Mouse (Mus musculus): ENCODE measurements around the gene Brd2. TPM values are rescaled to one million over a fixed set of nuclear protein-coding genes. Genes with fewer than 3 reads are reported as not detected.

Brd2 gene
- polyA plus RNA-seq, 1 experiment from 2014 or later: 133 TPM

- no peaks in the 10 kb centered on the region for H3K9me3 ChIP-seq (ENCODE audit: control insufficient read depth, low read length)
- peak; percentile 73 for DNase-seq (ENCODE audit: low spot score)
- whole genome bisulfite sequencing: 15% methylated on average over 5 of the region's 5 CpGs
These were observed 42.8 kb downstream of the Brd2 start for GRCm38 (mm10) chr17:34079621-34080020.

DNA sequence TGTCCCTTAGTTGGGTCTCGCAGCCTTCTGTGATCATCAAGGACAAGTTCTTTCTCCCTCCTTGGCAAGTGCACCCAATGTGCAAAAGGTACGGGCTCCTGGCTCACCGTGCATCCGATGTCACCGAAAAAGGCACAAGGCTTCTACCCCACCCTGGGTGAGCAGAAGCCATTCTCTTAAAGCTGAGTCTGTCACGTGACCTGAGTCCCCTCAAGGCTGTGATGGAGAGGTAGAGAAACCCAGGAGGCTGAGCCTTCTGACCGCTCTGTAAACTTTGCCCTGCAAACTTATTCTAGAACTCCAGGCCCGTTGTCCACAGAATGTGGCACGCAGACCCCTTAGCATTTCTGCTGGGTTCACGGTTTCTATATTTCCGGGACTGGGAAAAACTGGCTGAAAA lies 43.4 kb downstream of the Brd2 start:
- no peak for DNase-seq (ENCODE audit: low spot score)
- H3K27me3 ChIP-seq (ENCODE audit: control insufficient read depth, insufficient read depth, low read length): peaks cover 17% of the 10 kb centered on the region; the same call in 1 of the 2 replicates
- no peaks in the 10 kb centered on the region for H3K36me3 ChIP-seq (replicated peaks; ENCODE audit: control insufficient read depth, insufficient read depth)
- H3K27ac ChIP-seq: no peak overlapping the region
- no peak overlapping the region for H3K4me3 ChIP-seq (replicated peaks; ENCODE audit: low read length)
- no peaks in the 10 kb centered on the region for H3K4me1 ChIP-seq (replicated peaks; ENCODE audit: control insufficient read depth, insufficient read depth, low read length)
- 90% methylated on average over 11 of the region's 11 CpGs for WGBS
- no peaks in the 10 kb centered on the region for H3K9me3 ChIP-seq (ENCODE audit: control insufficient read depth, low read length)
- no peak for ATAC-seq (ENCODE audit: low FRiP score)
- no peak overlapping the region for H3K4me2 ChIP-seq (replicated peaks)
- no peak overlapping the region for H3K9ac ChIP-seq

More at GRCm38 (mm10) chr17:34079621-34080020, 42.8 kb downstream of the Brd2 start:
- Histone ChIP-seq H3K9ac (no peak overlapping the region), H3K4me3 (replicated peaks; ENCODE audit: low read length) (no peak overlapping the region), H3K36me3 (replicated peaks; ENCODE audit: control insufficient read depth, insufficient read depth) (no peaks in the 10 kb centered on the region), H3K27me3 (ENCODE audit: control insufficient read depth, insufficient read depth, low read length) (peaks cover 17% of the 10 kb centered on the region; the same call in 1 of the 2 replicates), H3K4me1 (replicated peaks; ENCODE audit: control insufficient read depth, insufficient read depth, low read length) (no peaks in the 10 kb centered on the region), H3K27ac (no peak overlapping the region), H3K4me2 (replicated peaks) (no peak overlapping the region)
- peak; percentile 84 for ATAC-seq (ENCODE audit: low FRiP score)

GRCm38 (mm10) chr17:34078148-34078547 lies 44.3 kb downstream of the Brd2 start:
- Histone ChIP-seq H3K36me3 (replicated peaks; ENCODE audit: control insufficient read depth, insufficient read depth) (no peaks in the 10 kb centered on the region), H3K4me1 (replicated peaks; ENCODE audit: control insufficient read depth, insufficient read depth, low read length) (no peaks in the 10 kb centered on the region), H3K27me3 (ENCODE audit: control insufficient read depth, insufficient read depth, low read length) (peaks cover 17% of the 10 kb centered on the region; the same call in 1 of the 2 replicates), H3K9me3 (ENCODE audit: control insufficient read depth, low read length) (no peaks in the 10 kb centered on the region), H3K27ac (no peak overlapping the region), H3K4me3 (replicated peaks; ENCODE audit: low read length) (no peak overlapping the region), H3K4me2 (replicated peaks) (no peak overlapping the region), H3K9ac (no peak overlapping the region)
- no peak for ATAC-seq (ENCODE audit: low FRiP score)
- 57% methylated on average over 4 of the region's 4 CpGs for WGBS
- DNase-seq (ENCODE audit: low spot score): no peak

DNA sequence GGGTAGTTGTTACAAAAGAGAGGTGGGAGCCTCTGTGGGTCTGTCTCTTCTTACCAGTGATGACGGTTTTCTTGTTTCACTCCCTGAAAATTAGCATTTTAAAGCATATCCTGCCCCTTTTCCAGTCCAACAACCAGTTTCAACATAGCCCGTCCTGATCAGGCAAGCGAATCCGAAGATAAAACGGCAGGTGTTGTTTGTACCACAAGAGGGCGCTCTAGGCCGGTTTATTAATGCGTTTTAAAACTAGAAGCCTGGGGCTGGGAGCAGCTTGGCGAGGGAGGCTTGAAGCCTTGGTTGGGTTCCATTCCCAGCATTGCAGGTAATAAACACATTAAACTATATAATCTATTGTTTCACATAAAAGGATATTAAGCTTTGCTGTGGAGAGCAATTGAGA lies 44.9 kb downstream of the Brd2 start:
- no peaks in the 10 kb centered on the region for H3K9me3 ChIP-seq (ENCODE audit: control insufficient read depth, low read length)
- DNase-seq (ENCODE audit: low spot score): peak; percentile 92
- peaks cover 17% of the 10 kb centered on the region; the same call in 1 of the 2 replicates for H3K27me3 ChIP-seq (ENCODE audit: control insufficient read depth, insufficient read depth, low read length)
- WGBS: 1% methylated on average over 9 of the region's 9 CpGs
- no peak overlapping the region for H3K4me2 ChIP-seq (replicated peaks)
- no peak overlapping the region for H3K27ac ChIP-seq
- no peak for ATAC-seq (ENCODE audit: low FRiP score)
- H3K4me3 ChIP-seq (replicated peaks; ENCODE audit: low read length): no peak overlapping the region
- H3K4me1 ChIP-seq (replicated peaks; ENCODE audit: control insufficient read depth, insufficient read depth, low read length): no peaks in the 10 kb centered on the region
- H3K9ac ChIP-seq: no peak overlapping the region
- no peaks in the 10 kb centered on the region for H3K36me3 ChIP-seq (replicated peaks; ENCODE audit: control insufficient read depth, insufficient read depth)

GRCm38 (mm10) chr17:34075271-34075670 lies 47.2 kb downstream of the Brd2 start:
- no peaks in the 10 kb centered on the region for H3K9me3 ChIP-seq (ENCODE audit: control insufficient read depth, low read length)
- ATAC-seq (ENCODE audit: low FRiP score) (no peak), DNase-seq (ENCODE audit: low spot score) (peak; percentile 79)
- no peak overlapping the region for H3K4me3 ChIP-seq (replicated peaks; ENCODE audit: low read length)
- H3K4me1 ChIP-seq (replicated peaks; ENCODE audit: control insufficient read depth, insufficient read depth, low read length): no peaks in the 10 kb centered on the region
- no peak overlapping the region for H3K27ac ChIP-seq
- H3K9ac ChIP-seq: no peak overlapping the region
- no peaks in the 10 kb centered on the region for H3K36me3 ChIP-seq (replicated peaks; ENCODE audit: control insufficient read depth, insufficient read depth)
- WGBS: 43% methylated on average over 7 of the region's 7 CpGs
- peaks cover 17% of the 10 kb centered on the region; the same call in 1 of the 2 replicates for H3K27me3 ChIP-seq (ENCODE audit: control insufficient read depth, insufficient read depth, low read length)
- no peak overlapping the region for H3K4me2 ChIP-seq (replicated peaks)

GRCm38 (mm10) chr17:34072091-34072490 lies 50.3 kb downstream of the Brd2 start:
- H3K36me3 ChIP-seq (replicated peaks; ENCODE audit: control insufficient read depth, insufficient read depth): no peaks in the 10 kb centered on the region
- H3K27me3 ChIP-seq (ENCODE audit: control insufficient read depth, insufficient read depth, low read length): peaks cover 13% of the 10 kb centered on the region; the same call in 1 of the 2 replicates
- H3K27ac ChIP-seq: no peak overlapping the region
- 77% methylated on average over 5 of the region's 5 CpGs for WGBS
- DNase-seq (ENCODE audit: low spot score) (no peak), ATAC-seq (ENCODE audit: low FRiP score) (no peak)
- no peak overlapping the region for H3K4me3 ChIP-seq (replicated peaks; ENCODE audit: low read length)
- H3K9me3 ChIP-seq (ENCODE audit: control insufficient read depth, low read length): no peaks in the 10 kb centered on the region
- H3K9ac ChIP-seq: no peak overlapping the region
- H3K4me1 ChIP-seq (replicated peaks; ENCODE audit: control insufficient read depth, insufficient read depth, low read length): no peaks in the 10 kb centered on the region
- no peak overlapping the region for H3K4me2 ChIP-seq (replicated peaks)

- Histone ChIP-seq H3K9ac (no peak overlapping the region), H3K27ac (no peak overlapping the region), H3K36me3 (replicated peaks; ENCODE audit: control insufficient read depth, insufficient read depth) (no peaks in the 10 kb centered on the region), H3K9me3 (ENCODE audit: control insufficient read depth, low read length) (no peaks in the 10 kb centered on the region), H3K4me2 (replicated peaks) (no peak overlapping the region), H3K27me3 (ENCODE audit: control insufficient read depth, insufficient read depth, low read length) (no peaks in the 10 kb centered on the region), H3K4me1 (replicated peaks; ENCODE audit: control insufficient read depth, insufficient read depth, low read length) (no peaks in the 10 kb centered on the region), H3K4me3 (replicated peaks; ENCODE audit: low read length) (no peak overlapping the region)
- ATAC-seq (ENCODE audit: low FRiP score) (no peak), DNase-seq (ENCODE audit: low spot score) (no peak)
- WGBS: 52% methylated on average over 3 of the region's 3 CpGs
These were observed 53.6 kb downstream of the Brd2 start for GRCm38 (mm10) chr17:34068864-34069263.

Other genes with a start within 250 kb of the Brd2 start
- not detected in 2 replicates for gene Gm7029, start 248.8 kb downstream of the Brd2 start, polyA plus RNA-seq (2014; fragmentation: Nextera tagmentation; extraction: Ambion mirVana)
- 1.7 and 1.8 TPM in 2 replicates for gene Kifc1, start 232.0 kb downstream of the Brd2 start, polyA plus RNA-seq (2014; fragmentation: Nextera tagmentation; extraction: Ambion mirVana)
- gene Platr17, start 217.5 kb downstream of the Brd2 start, polyA plus RNA-seq (2014; fragmentation: Nextera tagmentation; extraction: Ambion mirVana): 0.59 TPM in 1 of 2 replicates, not detected in the other
- gene Daxx, start 213.2 kb downstream of the Brd2 start, polyA plus RNA-seq (2014; fragmentation: Nextera tagmentation; extraction: Ambion mirVana): 39.2 and 43.2 TPM in 2 replicates
- gene Tapbp, start 206.7 kb downstream of the Brd2 start, polyA plus RNA-seq (2014; fragmentation: Nextera tagmentation; extraction: Ambion mirVana): 24.9 and 29.6 TPM in 2 replicates
- 10.4 and 11.4 TPM in 2 replicates for gene Zbtb22, start 206.7 kb downstream of the Brd2 start, polyA plus RNA-seq (2014; fragmentation: Nextera tagmentation; extraction: Ambion mirVana)
- 47.7 and 49.2 TPM in 2 replicates for gene Rgl2, start 193.1 kb downstream of the Brd2 start, polyA plus RNA-seq (2014; fragmentation: Nextera tagmentation; extraction: Ambion mirVana)
- gene Pfdn6, start 182.3 kb downstream of the Brd2 start, polyA plus RNA-seq (2014; fragmentation: Nextera tagmentation; extraction: Ambion mirVana): 157 and 161 TPM in 2 replicates
- gene Wdr46, start 182.0 kb downstream of the Brd2 start, polyA plus RNA-seq (2014; fragmentation: Nextera tagmentation; extraction: Ambion mirVana): 15.6 and 19.5 TPM in 2 replicates
- 7.8 and 9.2 TPM in 2 replicates for gene B3galt4, start 171.1 kb downstream of the Brd2 start, polyA plus RNA-seq (2014; fragmentation: Nextera tagmentation; extraction: Ambion mirVana)
- gene Vps52, start 166.8 kb downstream of the Brd2 start, polyA plus RNA-seq (2014; fragmentation: Nextera tagmentation; extraction: Ambion mirVana): 56.0 and 56.6 TPM in 2 replicates
- 804 and 966 TPM in 2 replicates for gene Rps18, start 166.6 kb downstream of the Brd2 start, polyA plus RNA-seq (2014; fragmentation: Nextera tagmentation; extraction: Ambion mirVana)
- gene H2-K1, start 122.3 kb downstream of the Brd2 start, polyA plus RNA-seq (2014; fragmentation: Nextera tagmentation; extraction: Ambion mirVana): 12.5 and 16.5 TPM in 2 replicates
- gene Ring1, start 98.0 kb downstream of the Brd2 start, polyA plus RNA-seq (2014; fragmentation: Nextera tagmentation; extraction: Ambion mirVana): 6.3 and 7.8 TPM in 2 replicates
- gene H2-Ke6, start 94.6 kb downstream of the Brd2 start, polyA plus RNA-seq (2014; fragmentation: Nextera tagmentation; extraction: Ambion mirVana): 64.3 and 67.3 TPM in 2 replicates
- gene Slc39a7, start 91.0 kb downstream of the Brd2 start, polyA plus RNA-seq (2014; fragmentation: Nextera tagmentation; extraction: Ambion mirVana): 87.1 and 97.0 TPM in 2 replicates
- 32.2 and 34.5 TPM in 2 replicates for gene Rxrb, start 90.8 kb downstream of the Brd2 start, polyA plus RNA-seq (2014; fragmentation: Nextera tagmentation; extraction: Ambion mirVana)
- gene Col11a2, start 83.2 kb downstream of the Brd2 start, polyA plus RNA-seq (2014; fragmentation: Nextera tagmentation; extraction: Ambion mirVana): 2.7 and 3.4 TPM in 2 replicates
- 0.29 TPM in 1 of 2 replicates, not detected in the other for gene H2-Oa, start 30.3 kb downstream of the Brd2 start, polyA plus RNA-seq (2014; fragmentation: Nextera tagmentation; extraction: Ambion mirVana)
- gene H2-DMa, start 3.1 kb downstream of the Brd2 start, polyA plus RNA-seq (2014; fragmentation: Nextera tagmentation; extraction: Ambion mirVana): 19.2 and 20.2 TPM in 2 replicates
- gene H2-DMb2, start 20.7 kb upstream of the Brd2 start, polyA plus RNA-seq (2014; fragmentation: Nextera tagmentation; extraction: Ambion mirVana): 0.16 TPM in 1 of 2 replicates, not detected in the other
- 0.72 and 0.76 TPM in 2 replicates for gene H2-DMb1, start 30.4 kb upstream of the Brd2 start, polyA plus RNA-seq (2014; fragmentation: Nextera tagmentation; extraction: Ambion mirVana)
- gene Tap1, start 64.9 kb upstream of the Brd2 start, polyA plus RNA-seq (2014; fragmentation: Nextera tagmentation; extraction: Ambion mirVana): 2.2 and 2.6 TPM in 2 replicates
- 0.95 and 1.2 TPM in 2 replicates for gene Psmb9, start 65.1 kb upstream of the Brd2 start, polyA plus RNA-seq (2014; fragmentation: Nextera tagmentation; extraction: Ambion mirVana)
- gene Psmb8, start 75.1 kb upstream of the Brd2 start, polyA plus RNA-seq (2014; fragmentation: Nextera tagmentation; extraction: Ambion mirVana): 3.6 and 3.8 TPM in 2 replicates
- 0.72 and 1.6 TPM in 2 replicates for gene Tap2, start 80.9 kb upstream of the Brd2 start, polyA plus RNA-seq (2014; fragmentation: Nextera tagmentation; extraction: Ambion mirVana)
- gene H2-Ob, start 116.3 kb upstream of the Brd2 start, polyA plus RNA-seq (2014; fragmentation: Nextera tagmentation; extraction: Ambion mirVana): not detected in 2 replicates
- gene H2-Ab1, start 135.1 kb upstream of the Brd2 start, polyA plus RNA-seq (2014; fragmentation: Nextera tagmentation; extraction: Ambion mirVana): 0.80 and 1.8 TPM in 2 replicates
- 0.31 and 0.58 TPM in 2 replicates for gene H2-Aa, start 165.2 kb upstream of the Brd2 start, polyA plus RNA-seq (2014; fragmentation: Nextera tagmentation; extraction: Ambion mirVana)
- 3.9 and 4.2 TPM in 2 replicates for gene H2-Eb1, start 183.2 kb upstream of the Brd2 start, polyA plus RNA-seq (2014; fragmentation: Nextera tagmentation; extraction: Ambion mirVana)
- gene H2-Eb2, start 203.0 kb upstream of the Brd2 start, polyA plus RNA-seq (2014; fragmentation: Nextera tagmentation; extraction: Ambion mirVana): 0.12 and 0.35 TPM in 2 replicates
- gene Btnl2, start 232.2 kb upstream of the Brd2 start, polyA plus RNA-seq (2014; fragmentation: Nextera tagmentation; extraction: Ambion mirVana): 0.10 TPM in 1 of 2 replicates, not detected in the other